Mouse (Mus musculus): Measurements from ENCODE around the gene Adamts6. TPM values are rescaled to one million over a fixed set of nuclear protein-coding genes. Genes with fewer than 3 reads are reported as not detected.

Adamts6 gene
- polyA plus RNA-seq, 1 experiment, result 1.3 TPM

GRCm38 (mm10) chr13:104502406-104502805, 214.8 kb downstream of the Adamts6 start:
- H3K79me3 ChIP-seq (ENCODE audit: low read depth), result no peaks in the 10 kb centered on the region
- TF ChIP-seq FOSL1 (IDR thresholded peaks at IDR 0.05; ENCODE audit: insufficient read depth, low read length, poor library complexity, severe bottlenecking) (no peak), MYOG (IDR thresholded peaks at IDR 0.05; ENCODE audit: control insufficient read depth, extremely low read depth, insufficient read length) (no peak), CTCF (IDR thresholded peaks at IDR 0.05; ENCODE audit: control insufficient read depth, insufficient read depth, insufficient read length) (no peak), MYOD1 (IDR thresholded peaks at IDR 0.05; ENCODE audit: control insufficient read depth, insufficient read length, low read depth) (no peak), USF1 (IDR thresholded peaks at IDR 0.05; ENCODE audit: low read depth) (no peak), CEBPB (IDR thresholded peaks at IDR 0.05; ENCODE audit: low read depth) (no peak), MAX (IDR thresholded peaks at IDR 0.05) (no peak)
- no peaks in the 10 kb centered on the region for H3K79me2 ChIP-seq (ENCODE audit: control insufficient read depth, insufficient read depth)
- no peaks in the 10 kb centered on the region for H3K36me3 ChIP-seq (ENCODE audit: control insufficient read depth, insufficient read depth)
- no peak overlapping the region for H3ac ChIP-seq (ENCODE audit: control insufficient read depth, insufficient read length, low read depth)
- H3K4me3 ChIP-seq (ENCODE audit: insufficient read depth, poor library complexity, severe bottlenecking), result no peak overlapping the region
- H3K27me3 ChIP-seq (ENCODE audit: control insufficient read depth, insufficient read depth, insufficient read length), result no peaks in the 10 kb centered on the region

- no peak overlapping the region for H3ac ChIP-seq (ENCODE audit: control insufficient read depth, insufficient read length, low read depth)
- H3K79me2 ChIP-seq (ENCODE audit: control insufficient read depth, insufficient read depth), result no peaks in the 10 kb centered on the region
- H3K4me3 ChIP-seq (ENCODE audit: insufficient read depth, poor library complexity, severe bottlenecking), result no peak overlapping the region
- H3K36me3 ChIP-seq (ENCODE audit: control insufficient read depth, insufficient read depth), result no peaks in the 10 kb centered on the region
- no peaks in the 10 kb centered on the region for H3K27me3 ChIP-seq (ENCODE audit: control insufficient read depth, insufficient read depth, insufficient read length)
- no peak for TF ChIP-seq CTCF (IDR thresholded peaks at IDR 0.05; ENCODE audit: control insufficient read depth, insufficient read depth, insufficient read length)
- TF ChIP-seq FOSL1 (IDR thresholded peaks at IDR 0.05; ENCODE audit: insufficient read depth, low read length, poor library complexity, severe bottlenecking), result no peak
- no peak for TF ChIP-seq USF1 (IDR thresholded peaks at IDR 0.05; ENCODE audit: low read depth)
- no peak for TF ChIP-seq MAX (IDR thresholded peaks at IDR 0.05)
- no peak for TF ChIP-seq MYOG (IDR thresholded peaks at IDR 0.05; ENCODE audit: control insufficient read depth, extremely low read depth, insufficient read length)
- TF ChIP-seq MYOD1 (IDR thresholded peaks at IDR 0.05; ENCODE audit: control insufficient read depth, insufficient read length, low read depth), result no peak
- no peak for TF ChIP-seq CEBPB (IDR thresholded peaks at IDR 0.05; ENCODE audit: low read depth)
- no peaks in the 10 kb centered on the region for H3K79me3 ChIP-seq (ENCODE audit: low read depth)
These were observed 216.4 kb downstream of the Adamts6 start for GRCm38 (mm10) chr13:104504043-104504442.

- no peaks in the 10 kb centered on the region for H3K79me2 ChIP-seq (ENCODE audit: control insufficient read depth, insufficient read depth)
- no peaks in the 10 kb centered on the region for H3K36me3 ChIP-seq (ENCODE audit: control insufficient read depth, insufficient read depth)
- no peaks in the 10 kb centered on the region for H3K27me3 ChIP-seq (ENCODE audit: control insufficient read depth, insufficient read depth, insufficient read length)
- no peaks in the 10 kb centered on the region for H3K79me3 ChIP-seq (ENCODE audit: low read depth)
- no peak overlapping the region for H3K4me3 ChIP-seq (ENCODE audit: insufficient read depth, poor library complexity, severe bottlenecking)
- no peak overlapping the region for H3ac ChIP-seq (ENCODE audit: control insufficient read depth, insufficient read length, low read depth)
- no peak for TF ChIP-seq MYOD1 (IDR thresholded peaks at IDR 0.05; ENCODE audit: control insufficient read depth, insufficient read length, low read depth)
- no peak for TF ChIP-seq MYOG (IDR thresholded peaks at IDR 0.05; ENCODE audit: control insufficient read depth, extremely low read depth, insufficient read length)
These were observed 218.7 kb downstream of the Adamts6 start for GRCm38 (mm10) chr13:104506165-104506875.

- TF ChIP-seq MAX (IDR thresholded peaks at IDR 0.05) (no peak), CTCF (IDR thresholded peaks at IDR 0.05; ENCODE audit: control insufficient read depth, insufficient read depth, insufficient read length) (no peak), FOSL1 (IDR thresholded peaks at IDR 0.05; ENCODE audit: insufficient read depth, low read length, poor library complexity, severe bottlenecking) (no peak)
- Histone ChIP-seq H3K79me2 (ENCODE audit: control insufficient read depth, insufficient read depth) (no peaks in the 10 kb centered on the region), H3K36me3 (ENCODE audit: control insufficient read depth, insufficient read depth) (no peaks in the 10 kb centered on the region), H3K4me3 (ENCODE audit: insufficient read depth, poor library complexity, severe bottlenecking) (no peak overlapping the region), H3K79me3 (ENCODE audit: low read depth) (no peaks in the 10 kb centered on the region), H3ac (ENCODE audit: control insufficient read depth, insufficient read length, low read depth) (no peak overlapping the region), H3K27me3 (ENCODE audit: control insufficient read depth, insufficient read depth, insufficient read length) (no peaks in the 10 kb centered on the region)
These were observed 220.0 kb downstream of the Adamts6 start for GRCm38 (mm10) chr13:104507671-104508070.

- Histone ChIP-seq H3K27me3 (ENCODE audit: control insufficient read depth, insufficient read depth, insufficient read length) (no peaks in the 10 kb centered on the region), H3K79me3 (ENCODE audit: low read depth) (no peaks in the 10 kb centered on the region), H3K79me2 (ENCODE audit: control insufficient read depth, insufficient read depth) (no peaks in the 10 kb centered on the region), H3K4me3 (ENCODE audit: insufficient read depth, poor library complexity, severe bottlenecking) (no peak overlapping the region), H3K36me3 (ENCODE audit: control insufficient read depth, insufficient read depth) (no peaks in the 10 kb centered on the region), H3ac (ENCODE audit: control insufficient read depth, insufficient read length, low read depth) (no peak overlapping the region)
- TF ChIP-seq FOSL1 (IDR thresholded peaks at IDR 0.05; ENCODE audit: insufficient read depth, low read length, poor library complexity, severe bottlenecking), result no peak
- no peak for TF ChIP-seq MAX (IDR thresholded peaks at IDR 0.05)
- TF ChIP-seq CTCF (IDR thresholded peaks at IDR 0.05; ENCODE audit: control insufficient read depth, insufficient read depth, insufficient read length), result no peak
- no peak for TF ChIP-seq MYOG (IDR thresholded peaks at IDR 0.05; ENCODE audit: control insufficient read depth, extremely low read depth, insufficient read length)
These were observed 222.2 kb downstream of the Adamts6 start for GRCm38 (mm10) chr13:104509561-104510493.
